In the genomic region with DNA sequence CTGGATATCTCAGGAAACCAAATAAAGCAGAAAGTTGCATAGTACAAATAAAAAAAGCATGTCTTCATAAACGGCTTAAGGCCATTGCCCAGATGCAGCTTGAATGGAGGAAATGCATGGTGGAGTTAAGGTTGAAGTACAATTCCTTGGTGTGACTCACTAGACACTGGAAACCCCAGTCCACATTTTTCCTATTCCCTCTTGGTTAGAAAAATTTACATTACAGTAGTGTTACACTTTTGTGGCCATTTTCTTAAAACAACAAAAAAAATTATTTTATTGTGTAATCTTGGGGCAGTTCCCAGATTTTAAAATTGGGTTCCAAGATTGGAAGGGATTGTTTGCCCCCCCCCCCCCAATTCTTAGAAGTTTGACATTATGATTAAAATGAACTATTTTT, we compare ENCODE assay signal across 13 mouse cellular contexts. TPM values are rescaled to one million over a fixed set of nuclear protein-coding genes. Genes with fewer than 3 reads are reported as not detected.
DNase-seq lines count a peak whose midpoint lies in the region; ATAC-seq and TF ChIP-seq lines count a peak whose summit lies in the region.
"Had no signal": no experiment of that assay in that cellular context is flagged by ENCODE, and none has a peak within 500 bp of the region (broad histone marks: within the 10 kb centered on the region; RNA-seq: fewer than 3 reads in every experiment).

No protein-coding gene starts in this region.

- no peak for TF ChIP-seq POLR2A in embryonic fibroblast, embryonic 13.5 days (IDR thresholded peaks at IDR 0.05; ENCODE audit: low read depth, low read length)
- TF ChIP-seq POLR2A in myocyte (IDR thresholded peaks at IDR 0.05; ENCODE audit: insufficient read length, low read depth), result no peak

- TF ChIP-seq CTCF in lung, postnatal 0 days (IDR thresholded peaks at IDR 0.05), result no peak
- TF ChIP-seq CTCF in embryonic fibroblast, embryonic 13.5 days (IDR thresholded peaks at IDR 0.05; ENCODE audit: borderline replicate concordance, insufficient read depth, low read length), result no peak

- WGBS in hindbrain, embryonic 13.5 days, result 84% methylated on average over 1 of the region's 1 CpGs
- 86% methylated on average over 1 of the region's 1 CpGs for WGBS in hindbrain, embryonic 11.5 days
- WGBS in lung, postnatal 0 days, result 20% methylated on average over 1 of the region's 1 CpGs

- no peaks in the 10 kb centered on the region for H3K36me3 ChIP-seq in hindbrain, embryonic 13.5 days
- H3K36me3 ChIP-seq in hindbrain, embryonic 11.5 days (ENCODE audit: control insufficient read depth, insufficient read depth, low read length), result no peaks in the 10 kb centered on the region
- peaks cover 9% of the 10 kb centered on the region; the same call in 1 of the 2 replicates for H3K36me3 ChIP-seq in lung, postnatal 0 days (ENCODE audit: insufficient read depth, low read length)
- peaks cover 27% of the 10 kb centered on the region for H3K36me3 ChIP-seq in myocyte (ENCODE audit: control insufficient read depth, insufficient read depth)

- peaks cover 16% of the 10 kb centered on the region for H3K79me2 ChIP-seq in myocyte (ENCODE audit: control insufficient read depth, insufficient read depth)

- H3K4me1 ChIP-seq in hindbrain, embryonic 13.5 days (replicated peaks), result peaks cover 15% of the 10 kb centered on the region
- no peaks in the 10 kb centered on the region for H3K4me1 ChIP-seq in hindbrain, embryonic 11.5 days (replicated peaks; ENCODE audit: control insufficient read depth, insufficient read depth, low read length)
- no peaks in the 10 kb centered on the region for H3K4me1 ChIP-seq in lung, postnatal 0 days (ENCODE audit: insufficient read depth, low read depth, low read length)
- H3K4me1 ChIP-seq in embryonic fibroblast, embryonic 13.5 days (ENCODE audit: control insufficient read depth, insufficient read depth, low read length), result peaks cover 13% of the 10 kb centered on the region
- H3K4me1 ChIP-seq: limb, embryonic 10.5 days; liver, embryonic 12.5 days had no signal

- H3K9me3 ChIP-seq in hindbrain, embryonic 13.5 days, result no peaks in the 10 kb centered on the region
- no peaks in the 10 kb centered on the region for H3K9me3 ChIP-seq in hindbrain, embryonic 11.5 days (ENCODE audit: control insufficient read depth, low read length)
- no peaks in the 10 kb centered on the region for H3K9me3 ChIP-seq in lung, postnatal 0 days (ENCODE audit: low read length)
- H3K9me3 ChIP-seq: embryonic facial prominence, embryonic 13.5 days; limb, embryonic 10.5 days; liver, embryonic 12.5 days; midbrain, embryonic 10.5 days had no signal

- no peak for DNase-seq in hindbrain, embryonic 11.5 days (ENCODE audit: low spot score)
- DNase-seq in lung, postnatal 0 days (ENCODE audit: low spot score), result peak; percentile 46
- DNase-seq in lung, postnatal 10 days, result no peak
- no peak for DNase-seq in cerebellum, adult 11 months
- no peak for DNase-seq in thymus, postnatal 0 days (ENCODE audit: low spot score)
- DNase-seq: right cerebral cortex, postnatal 14 days had no signal

- no peak overlapping the region for H3K4me2 ChIP-seq in hindbrain, embryonic 13.5 days
- H3K4me2 ChIP-seq in hindbrain, embryonic 11.5 days (replicated peaks; ENCODE audit: low read depth, low read length), result no peak overlapping the region
- H3K4me2 ChIP-seq in lung, postnatal 0 days (replicated peaks; ENCODE audit: low read depth, low read length), result no peak overlapping the region
- peak overlapping the region; percentile 41 for H3K4me2 ChIP-seq in myocyte (ENCODE audit: low read depth)
- H3K4me2 ChIP-seq: embryonic facial prominence, embryonic 13.5 days; liver, embryonic 12.5 days had no signal

- H3K27ac ChIP-seq in hindbrain, embryonic 13.5 days, result 0 out of 2 replicates have a peak overlapping the region, but pooled peaks have one; percentile 71
- H3K27ac ChIP-seq in hindbrain, embryonic 11.5 days (ENCODE audit: low read depth, low read length), result no peak overlapping the region
- H3K27ac ChIP-seq in lung, postnatal 0 days (ENCODE audit: low read length), result 0 out of 2 replicates have a peak overlapping the region, but pooled peaks have one; percentile 6
- peak overlapping the region; percentile 89 for H3K27ac ChIP-seq in embryonic fibroblast, embryonic 13.5 days (ENCODE audit: insufficient read depth, low read length)
- H3K27ac ChIP-seq: embryonic facial prominence, embryonic 13.5 days; limb, embryonic 10.5 days; liver, embryonic 12.5 days had no signal

- no peak overlapping the region for H3K4me3 ChIP-seq in hindbrain, embryonic 13.5 days
- H3K4me3 ChIP-seq in hindbrain, embryonic 11.5 days (ENCODE audit: low read depth, low read length), result no peak overlapping the region
- H3K4me3 ChIP-seq in lung, postnatal 0 days (ENCODE audit: low read depth, low read length), result no peak overlapping the region
- no peak overlapping the region for H3K4me3 ChIP-seq in embryonic fibroblast, embryonic 13.5 days (ENCODE audit: insufficient read depth, low read length)
- H3K4me3 ChIP-seq in myocyte, result no peak overlapping the region
- H3K4me3 ChIP-seq: embryonic facial prominence, embryonic 13.5 days; limb, embryonic 10.5 days; liver, embryonic 12.5 days; midbrain, embryonic 10.5 days had no signal

- no peak overlapping the region for H3K9ac ChIP-seq in hindbrain, embryonic 13.5 days
- no peak overlapping the region for H3K9ac ChIP-seq in hindbrain, embryonic 11.5 days (ENCODE audit: low read depth, low read length)
- no peak overlapping the region for H3K9ac ChIP-seq in lung, postnatal 0 days (replicated peaks; ENCODE audit: low read depth)
- H3K9ac ChIP-seq: embryonic facial prominence, embryonic 13.5 days; liver, embryonic 12.5 days had no signal

- no peaks in the 10 kb centered on the region for H3K27me3 ChIP-seq in hindbrain, embryonic 13.5 days
- no peaks in the 10 kb centered on the region for H3K27me3 ChIP-seq in hindbrain, embryonic 11.5 days (ENCODE audit: control insufficient read depth, insufficient read depth, low read length)
- H3K27me3 ChIP-seq in lung, postnatal 0 days (replicated peaks; ENCODE audit: insufficient read depth, low read length), result no peaks in the 10 kb centered on the region
- H3K27me3 ChIP-seq in myocyte (ENCODE audit: control insufficient read depth, insufficient read depth, insufficient read length), result no peaks in the 10 kb centered on the region
- H3K27me3 ChIP-seq: embryonic facial prominence, embryonic 13.5 days; liver, embryonic 12.5 days had no signal

- ATAC-seq in hindbrain, embryonic 13.5 days (ENCODE audit: low FRiP score), result no peak
- ATAC-seq in hindbrain, embryonic 11.5 days (ENCODE audit: low FRiP score), result no peak
- no peak for ATAC-seq in lung, postnatal 0 days
- ATAC-seq: liver, embryonic 12.5 days had no signal

- TF ChIP-seq EP300 in lung, postnatal 0 days (IDR thresholded peaks at IDR 0.05), result no peak

- H3ac ChIP-seq in myocyte (ENCODE audit: control insufficient read depth, insufficient read length), result no peak overlapping the region

TF ChIP-seq in myocyte, 11 proteins besides CTCF, POLR2A, EP300 and RAD21:
- TF ChIP-seq TCF12 (IDR thresholded peaks at IDR 0.05; ENCODE audit: insufficient read depth, poor library complexity, severe bottlenecking) (no peak), SRF (IDR thresholded peaks at IDR 0.05; ENCODE audit: control insufficient read depth, insufficient read length, low read depth) (no peak), MYOD1 (IDR thresholded peaks at IDR 0.05; ENCODE audit: control insufficient read depth in 1 of 3, insufficient read length in 2 of 3, low read depth in 2 of 3) (no peak), E2F4 (IDR thresholded peaks at IDR 0.05; ENCODE audit: insufficient read depth) (no peak), MAX (IDR thresholded peaks at IDR 0.05; ENCODE audit: low read depth) (no peak), REST (IDR thresholded peaks at IDR 0.05; ENCODE audit: insufficient read depth, insufficient read length) (no peak), POLR2AphosphoS2 (IDR thresholded peaks at IDR 0.05; ENCODE audit: insufficient read length, low read depth) (no peak), CEBPB (IDR thresholded peaks at IDR 0.05; ENCODE audit: insufficient read depth, poor library complexity, severe bottlenecking) (0 out of 2 replicates have a peak, but pooled peaks have one; percentile 37)

RNA-seq across cellular contexts. Expression of gene Itgav, which starts 35.9 kb away (rescaled TPM):
- polyA plus RNA-seq in hindbrain, embryonic 13.5 days (2015; fragmentation: Nextera tagmentation; extraction: Ambion mirVana), result 20.1 and 27.2 TPM in 2 replicates
- 40.3 and 42.8 TPM in 2 replicates for polyA plus RNA-seq in hindbrain, embryonic 11.5 days (2014; fragmentation: Nextera tagmentation; extraction: Ambion mirVana)
- 90.8 and 94.5 TPM in 2 replicates for polyA plus RNA-seq in lung, postnatal 0 days (2015; fragmentation: Nextera tagmentation; extraction: Ambion mirVana)
- 219 and 315 TPM in 2 replicates for polyA plus RNA-seq in embryonic fibroblast, embryonic 13.5 days (2011; ENCODE audit: insufficient read length, low read depth, missing spikeins)
- polyA plus RNA-seq in myocyte (2012; fragmentation: generic; extraction: Trizol), result 26.2 TPM
- polyA plus RNA-seq in thymus, postnatal 0 days (2015; fragmentation: Nextera tagmentation; extraction: Ambion mirVana), result 43.3 and 54.9 TPM in 2 replicates

RNA-seq across cellular contexts. Expression of gene Fam171b, which starts 52.3 kb away (rescaled TPM):
- 64.6 and 66.3 TPM in 2 replicates for polyA plus RNA-seq in hindbrain, embryonic 13.5 days (2015; fragmentation: Nextera tagmentation; extraction: Ambion mirVana)
- 42.7 and 48.6 TPM in 2 replicates for polyA plus RNA-seq in hindbrain, embryonic 11.5 days (2014; fragmentation: Nextera tagmentation; extraction: Ambion mirVana)
- 0.26 and 0.29 TPM in 2 replicates for polyA plus RNA-seq in lung, postnatal 0 days (2015; fragmentation: Nextera tagmentation; extraction: Ambion mirVana)
- 13.5 and 16.6 TPM in 2 replicates for polyA plus RNA-seq in embryonic fibroblast, embryonic 13.5 days (2011; ENCODE audit: insufficient read length, low read depth, missing spikeins)
- 1.7 TPM for polyA plus RNA-seq in myocyte (2012; fragmentation: generic; extraction: Trizol)
- polyA plus RNA-seq in thymus, postnatal 0 days (2015; fragmentation: Nextera tagmentation; extraction: Ambion mirVana), result 0.60 and 0.94 TPM in 2 replicates
